Mouse (Mus musculus) hindbrain, embryonic 10.5 days (tissue): ENCODE results near the gene Rras. TPM values are rescaled to one million over a fixed set of nuclear protein-coding genes. Genes with fewer than 3 reads are reported as not detected.
"Not testable (repeated sequence)": the region's sequence is repeated elsewhere in the genome, so short reads cannot be mapped to it uniquely, and the experiment has no call there.

ENCODE experiments used
- DNase-seq: peaks from one replicate; pipeline ENCODE4 v3.0.0-alpha.2; 2017; ENCODE audit warnings: low spot score
- H3K27ac ChIP-seq: fragments of 300-500 bp; sonication (generic); 2 replicates; pipeline ENCODE4 v1.5.1; 2016; ENCODE audit warnings: mild to moderate bottlenecking, moderate library complexity
- H3K27me3 ChIP-seq: fragments of 300-500 bp; sonication (generic); 2 replicates; pipeline ENCODE4 v1.6.1; 2016; ENCODE audit warnings: mild to moderate bottlenecking; ENCODE audit not compliant: poor library complexity, insufficient read depth, severe bottlenecking
- H3K36me3 ChIP-seq: fragments of 300-500 bp; sonication (generic); 2 replicates; pipeline ENCODE4 v1.6.1; 2016; ENCODE audit warnings: mild to moderate bottlenecking, moderate library complexity
- H3K4me1 ChIP-seq: fragments of 300-500 bp; sonication (generic); replicated peaks from 2 replicates; pipeline ENCODE4 v1.6.1; 2016; ENCODE audit warnings: mild to moderate bottlenecking
- H3K4me3 ChIP-seq: fragments of 300-500 bp; sonication (generic); 2 replicates; pipeline ENCODE4 v1.5.1; 2016; ENCODE audit warnings: mild to moderate bottlenecking, moderate library complexity
- H3K9me3 ChIP-seq: fragments of 300-500 bp; sonication (generic); 2 replicates; pipeline ENCODE4 v1.6.1; 2016; ENCODE audit warnings: mild to moderate bottlenecking, moderate library complexity
- WGBS: fragments of 180-500 bp; shearing (Covaris S2); methylation state at CpG from one replicate; pipeline ENCODE4 v1.1.7; 2016; 5-methylcytosine and 5-hydroxymethylcytosine counted together
- polyA plus RNA-seq: library from polyadenylated mRNA; unstranded; fragments of >200 nt; fragmentation: Nextera tagmentation; extraction: Ambion mirVana; gene quantifications from 2 replicates; pipeline ENCODE4 v1.2.1, GENCODE M21; 2016

Gene Rras
- polyA plus RNA-seq, 1 experiment from 2014 or later, result 24.8 TPM

DNA sequence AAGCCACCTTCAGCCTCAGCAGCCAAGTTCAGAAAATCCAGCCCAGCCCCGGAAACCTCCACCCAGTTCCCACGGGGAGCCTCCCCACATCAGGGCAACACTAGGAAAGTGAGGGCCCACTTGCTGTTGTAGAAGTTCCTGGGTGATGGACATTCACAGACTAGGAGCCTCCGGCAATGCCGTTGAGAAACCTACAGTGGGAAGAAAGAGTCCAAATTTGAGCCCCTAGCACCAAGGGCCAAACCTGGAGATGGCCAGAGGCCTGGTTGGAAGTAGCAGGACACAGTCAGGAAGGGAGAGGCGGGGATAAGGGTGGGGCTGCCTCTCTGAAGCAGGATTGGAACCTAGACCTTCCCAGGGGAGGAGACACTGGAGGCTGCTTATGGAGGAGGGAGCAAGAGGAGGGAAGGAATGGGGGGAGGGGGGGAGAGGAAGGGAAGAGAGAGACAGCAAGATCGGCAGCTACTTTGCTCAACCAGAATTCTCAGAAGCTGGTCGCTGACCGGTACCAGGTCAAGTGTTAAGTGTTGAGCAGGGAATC, 1.3 kb downstream of the Rras start:
- Histone ChIP-seq H3K27me3 (peaks cover 12% of the 10 kb centered on the region; the same call in 1 of the 2 replicates), H3K4me3 (peak overlapping the region; percentile 14), H3K9me3 (no peaks in the 10 kb centered on the region), H3K4me1 (peaks cover 50% of the 10 kb centered on the region), H3K36me3 (peaks cover under 1% of the 10 kb centered on the region; the same call in 1 of the 2 replicates), H3K27ac (peak overlapping the region; percentile 42; the same call in 1 of the 2 replicates)
- no peak for DNase-seq
- 41% methylated on average over 8 of the region's 8 CpGs for WGBS

DNA sequence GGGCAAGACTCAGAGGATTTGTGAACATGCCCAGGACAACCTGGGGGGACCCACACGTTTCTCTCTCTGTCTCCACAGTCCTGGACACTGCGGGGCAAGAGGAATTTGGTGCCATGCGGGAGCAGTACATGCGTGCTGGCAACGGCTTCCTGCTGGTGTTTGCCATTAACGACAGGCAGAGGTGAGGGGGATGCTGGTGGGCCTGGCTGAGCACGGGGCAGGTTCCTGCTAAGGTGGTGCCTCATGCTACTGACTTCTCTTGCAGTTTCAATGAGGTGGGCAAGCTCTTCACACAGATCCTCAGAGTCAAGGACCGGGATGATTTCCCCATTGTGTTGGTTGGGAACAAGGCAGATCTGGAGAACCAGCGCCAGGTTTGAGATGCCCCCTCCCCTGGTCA, 2.5 kb downstream of the Rras start:
- H3K4me3 ChIP-seq, result peak overlapping the region; percentile 9; the same call in 1 of the 2 replicates
- H3K36me3 ChIP-seq, result 0 out of 2 replicates have a peak, but pooled peaks cover 3% of the 10 kb centered on the region
- no peak for DNase-seq
- peaks cover 12% of the 10 kb centered on the region; the same call in 1 of the 2 replicates for H3K27me3 ChIP-seq
- H3K4me1 ChIP-seq, result peaks cover 39% of the 10 kb centered on the region
- no peak overlapping the region for H3K27ac ChIP-seq
- 82% methylated on average over 9 of the region's 9 CpGs for WGBS
- H3K9me3 ChIP-seq, result no peaks in the 10 kb centered on the region

GRCm38 (mm10) chr7:45023711-45024110, 6.0 kb downstream of the Rras start:
- DNase-seq, H3K9me3 ChIP-seq, H3K27me3 ChIP-seq, H3K27ac ChIP-seq, H3K4me3 ChIP-seq: not testable (repeated sequence)
- H3K36me3 ChIP-seq, result peaks cover 29% of the 10 kb centered on the region
- WGBS, result 83% methylated on average over 5 of the region's 5 CpGs
- H3K4me1 ChIP-seq, result peaks cover 26% of the 10 kb centered on the region

- no peaks in the 10 kb centered on the region for H3K9me3 ChIP-seq
- WGBS, result 89% methylated on average over 15 of the region's 15 CpGs
- H3K4me1 ChIP-seq, result peaks cover 17% of the 10 kb centered on the region
- DNase-seq, result no peak
- no peaks in the 10 kb centered on the region for H3K27me3 ChIP-seq
- H3K36me3 ChIP-seq, result peaks cover 37% of the 10 kb centered on the region
- no peak overlapping the region for H3K4me3 ChIP-seq
- H3K27ac ChIP-seq, result no peak overlapping the region
These were observed 6.8 kb downstream of the Rras start for GRCm38 (mm10) chr7:45024281-45025248.

DNA sequence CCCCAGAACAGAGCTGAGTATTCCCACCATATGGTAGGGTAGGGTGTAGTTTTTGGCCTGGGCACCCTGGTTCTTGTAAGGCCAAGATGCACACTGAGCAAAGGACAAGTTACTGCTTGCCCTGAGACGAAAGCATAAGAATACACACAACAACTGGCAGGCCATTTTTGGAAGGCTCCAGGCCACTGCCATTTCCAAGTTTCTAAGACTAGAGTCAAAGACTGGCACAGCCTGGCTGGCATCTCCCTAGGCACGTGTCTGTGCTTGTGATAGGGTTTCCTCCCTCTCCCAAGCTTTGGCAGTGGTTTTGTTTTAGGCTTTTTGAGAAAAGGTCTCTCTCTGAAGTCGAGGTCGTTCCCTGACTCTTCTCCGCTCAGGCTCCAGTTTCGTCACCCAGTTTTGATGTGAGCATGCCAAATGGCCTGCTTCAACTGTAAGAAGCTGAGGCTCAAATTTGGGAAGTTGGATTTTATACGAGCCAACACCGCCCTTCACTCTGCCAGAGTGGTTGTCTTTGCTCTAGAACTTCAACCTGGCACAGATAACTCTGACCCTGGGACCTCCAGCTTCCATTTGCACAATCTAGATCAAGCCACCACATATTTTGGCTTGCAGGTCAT, 8.0 kb downstream of the Rras start:
- Histone ChIP-seq H3K27ac (no peak overlapping the region), H3K36me3 (peaks cover 49% of the 10 kb centered on the region), H3K4me3 (0 out of 2 replicates have a peak overlapping the region, but pooled peaks have one; percentile 4), H3K4me1 (peaks cover 15% of the 10 kb centered on the region), H3K9me3 (no peaks in the 10 kb centered on the region), H3K27me3 (no peaks in the 10 kb centered on the region)
- no peak for DNase-seq
- 81% methylated on average over 8 of the region's 8 CpGs for WGBS

DNA sequence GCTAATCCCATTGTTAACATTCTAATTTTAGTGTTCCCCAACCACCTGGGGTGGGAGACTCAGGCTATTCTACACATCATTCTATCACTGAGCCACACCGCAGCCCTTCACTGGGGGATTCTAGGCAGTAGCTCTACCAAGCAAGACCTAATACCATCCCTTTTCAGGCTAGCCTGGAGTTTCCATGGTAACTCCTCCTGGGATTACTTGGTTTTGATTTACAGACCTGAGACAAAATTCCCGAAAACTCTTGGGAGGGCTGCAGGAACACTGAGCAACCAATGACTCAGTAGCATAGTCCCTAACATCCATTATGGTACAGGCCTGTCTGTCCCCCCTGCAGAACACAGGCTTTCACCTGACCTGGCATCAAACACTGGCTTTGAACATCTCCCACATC, 8.5 kb downstream of the Rras start:
- Histone ChIP-seq H3K4me3 (no peak overlapping the region), H3K27ac (0 out of 2 replicates have a peak overlapping the region, but pooled peaks have one; percentile 29), H3K9me3 (no peaks in the 10 kb centered on the region), H3K4me1 (peaks cover 11% of the 10 kb centered on the region), H3K36me3 (peaks cover 54% of the 10 kb centered on the region), H3K27me3 (no peaks in the 10 kb centered on the region)
- WGBS, result 59% methylated on average over 2 of the region's 2 CpGs
- no peak for DNase-seq

DNA sequence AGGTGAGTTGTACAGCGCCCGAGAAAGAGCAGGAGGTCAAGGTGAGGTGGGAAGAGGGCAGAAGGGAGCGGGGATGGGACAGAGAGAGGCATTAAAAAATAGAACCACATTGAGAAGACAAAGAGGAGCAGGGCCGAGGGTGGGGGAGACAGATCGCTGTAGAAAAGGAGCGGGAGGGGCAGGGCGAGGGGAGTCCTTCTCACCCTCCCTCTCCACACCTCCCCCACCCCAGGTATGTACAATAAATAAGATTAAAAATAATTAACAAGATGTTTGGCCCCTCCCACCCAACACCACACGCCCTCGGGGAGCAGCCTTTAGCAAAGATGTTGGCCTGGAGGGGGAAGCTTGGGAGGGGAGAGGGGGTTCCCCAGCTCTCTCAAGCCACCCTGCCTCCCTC, 10.0 kb downstream of the Rras start:
- peaks cover 9% of the 10 kb centered on the region for H3K4me1 ChIP-seq
- no peak for DNase-seq
- H3K27ac ChIP-seq, result no peak overlapping the region
- peaks cover 69% of the 10 kb centered on the region for H3K36me3 ChIP-seq
- H3K9me3 ChIP-seq, result no peaks in the 10 kb centered on the region
- no peak overlapping the region for H3K4me3 ChIP-seq
- 96% methylated on average over 9 of the region's 9 CpGs for WGBS
- no peaks in the 10 kb centered on the region for H3K27me3 ChIP-seq

- WGBS, result 90% methylated on average over 11 of the region's 11 CpGs
- Histone ChIP-seq H3K36me3 (peaks cover 75% of the 10 kb centered on the region), H3K27ac (no peak overlapping the region), H3K9me3 (no peaks in the 10 kb centered on the region), H3K4me3 (no peak overlapping the region), H3K27me3 (no peaks in the 10 kb centered on the region), H3K4me1 (peaks cover 9% of the 10 kb centered on the region)
- no peak for DNase-seq
These were observed 10.6 kb downstream of the Rras start for GRCm38 (mm10) chr7:45028351-45028750.

DNA sequence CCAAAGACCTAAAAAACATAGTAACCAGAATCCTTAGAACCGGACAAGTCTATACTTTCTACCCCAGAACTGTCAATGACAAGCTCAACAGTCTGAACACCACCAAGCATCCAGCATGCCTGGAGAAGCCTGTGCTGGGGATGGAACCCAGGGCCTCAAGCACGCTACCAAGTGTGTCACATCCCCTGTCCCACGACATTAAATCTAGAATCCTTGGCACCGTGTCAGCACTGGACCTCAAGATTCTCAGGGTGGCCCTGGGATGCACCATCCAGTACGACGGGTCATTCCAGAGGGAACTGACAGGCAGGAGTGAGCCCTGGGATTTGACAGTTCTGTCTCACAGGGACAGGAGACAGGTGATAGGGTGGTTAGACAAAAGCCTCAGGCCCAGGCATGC, 12.2 kb downstream of the Rras start:
- Histone ChIP-seq H3K27ac (no peak overlapping the region), H3K9me3 (no peaks in the 10 kb centered on the region), H3K4me3 (no peak overlapping the region), H3K27me3 (no peaks in the 10 kb centered on the region), H3K4me1 (peaks cover 9% of the 10 kb centered on the region), H3K36me3 (peaks cover 89% of the 10 kb centered on the region)
- no peak for DNase-seq
- WGBS, result 92% methylated on average over 6 of the region's 6 CpGs

- 96% methylated on average over 8 of the region's 8 CpGs for WGBS
- DNase-seq, result no peak
- Histone ChIP-seq H3K36me3 (peaks cover 97% of the 10 kb centered on the region), H3K4me3 (no peak overlapping the region), H3K27ac (no peak overlapping the region), H3K4me1 (peaks cover 9% of the 10 kb centered on the region), H3K27me3 (no peaks in the 10 kb centered on the region), H3K9me3 (no peaks in the 10 kb centered on the region)
These were observed 13.1 kb downstream of the Rras start for GRCm38 (mm10) chr7:45030857-45031256.

- no peak for DNase-seq
- WGBS, result 96% methylated on average over 19 of the region's 19 CpGs
- H3K4me3 ChIP-seq, result no peak overlapping the region
- H3K9me3 ChIP-seq, result no peaks in the 10 kb centered on the region
- no peak overlapping the region for H3K27ac ChIP-seq
- no peaks in the 10 kb centered on the region for H3K27me3 ChIP-seq
- H3K4me1 ChIP-seq, result no peaks in the 10 kb centered on the region
- peaks cover 100% of the 10 kb centered on the region for H3K36me3 ChIP-seq
These were observed 16.1 kb downstream of the Rras start for GRCm38 (mm10) chr7:45033722-45034359.

DNA sequence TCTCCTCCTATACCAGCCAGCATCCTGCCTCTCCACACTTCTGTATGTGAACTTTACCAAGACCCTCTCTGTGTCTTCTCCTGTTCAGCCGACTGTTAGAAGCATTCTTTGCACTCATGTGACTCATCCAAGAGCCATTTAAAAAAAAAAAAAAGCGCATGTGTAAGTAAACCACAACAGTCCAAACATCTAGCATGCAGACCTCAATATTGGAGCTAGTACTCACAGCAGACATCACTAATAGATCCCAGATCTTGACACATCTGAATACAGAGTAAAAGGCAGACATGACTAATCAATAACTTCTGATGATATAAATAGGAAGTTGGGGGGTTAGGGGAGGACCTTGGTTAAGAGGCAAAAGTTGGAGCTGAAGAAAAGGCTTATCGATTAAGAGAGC, 17.9 kb downstream of the Rras start:
- H3K4me1 ChIP-seq, result no peaks in the 10 kb centered on the region
- no peaks in the 10 kb centered on the region for H3K27me3 ChIP-seq
- peaks cover 100% of the 10 kb centered on the region for H3K36me3 ChIP-seq
- DNase-seq, result no peak
- no peak overlapping the region for H3K27ac ChIP-seq
- WGBS, result 90% methylated on average over 3 of the region's 3 CpGs
- no peaks in the 10 kb centered on the region for H3K9me3 ChIP-seq
- no peak overlapping the region for H3K4me3 ChIP-seq
